Mouse (Mus musculus) kidney, postnatal 36 days (tissue): ENCODE measurements around the gene Dnaic1.

Source experiments
- DNase-seq, 2 experiments: peaks; one replicate each; pipeline ENCODE4 v3.0.0; 2021 to 2022; ENCODE audit warnings: mixed read lengths in 2 of 2

Dnaic1 gene

GRCm38 (mm10) chr4:41569411-41569885 lies at the start of gene Dnaic1, which contains the start of gene Fam219a:
Gene Dnaic1, plus strand, starts transcription at chr4:41569775.
Gene Fam219a, minus strand, starts transcription at chr4:41569538.
- DNase-seq: peak; percentile 99

DNA sequence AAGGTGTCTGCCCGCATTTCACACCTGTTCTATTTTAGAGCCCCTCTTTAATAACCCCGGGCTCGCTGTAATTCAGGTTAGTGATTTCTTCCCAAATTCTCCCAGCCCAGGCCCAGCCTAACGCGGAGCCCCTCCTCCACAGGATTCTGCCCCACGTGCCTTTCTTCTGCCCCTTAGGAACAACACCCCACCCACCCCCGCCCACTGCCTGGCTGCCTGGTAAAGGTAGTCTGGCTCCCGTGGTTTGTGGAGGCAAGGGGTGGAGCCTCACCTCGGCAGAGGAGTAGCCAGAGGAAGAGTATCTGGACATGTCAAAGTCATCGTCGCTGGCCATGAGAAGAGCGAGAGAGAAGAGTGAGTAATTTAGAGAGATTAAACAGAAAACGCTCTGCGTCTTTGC lies 48.9 kb upstream of the Dnaic1 start:
- DNase-seq: no peak

GRCm38 (mm10) chr4:41522136-41522535 lies 47.4 kb upstream of the Dnaic1 start:
- no peak for DNase-seq

GRCm38 (mm10) chr4:41522788-41523187 lies 46.8 kb upstream of the Dnaic1 start:
- DNase-seq: peak; percentile 54 to 73

DNA sequence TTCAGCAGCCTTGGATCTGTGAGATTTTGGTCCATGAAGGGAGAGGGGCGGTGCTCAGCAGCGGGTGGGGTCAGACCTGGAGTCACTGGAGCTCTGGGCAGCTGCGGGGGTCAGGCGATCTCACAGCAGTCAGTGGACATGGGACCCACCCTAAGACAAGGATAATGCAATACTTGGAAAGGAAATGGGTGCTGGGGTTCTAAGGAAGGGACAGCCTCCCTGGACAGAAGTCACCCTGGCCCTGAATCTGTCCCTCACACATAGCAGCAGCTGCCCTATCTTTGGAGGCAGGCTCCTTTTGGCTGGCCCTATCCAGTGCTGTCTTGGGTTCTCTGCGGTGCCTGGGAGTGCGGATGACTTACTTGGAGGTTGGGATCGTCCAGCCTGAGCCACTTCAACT lies 45.7 kb upstream of the Dnaic1 start:
- DNase-seq: no peak

- no peak for DNase-seq
Observed at GRCm38 (mm10) chr4:41524829-41525228, 44.7 kb upstream of the Dnaic1 start.

- DNase-seq: no peak
Observed at GRCm38 (mm10) chr4:41526553-41526952, 43.0 kb upstream of the Dnaic1 start.

DNA sequence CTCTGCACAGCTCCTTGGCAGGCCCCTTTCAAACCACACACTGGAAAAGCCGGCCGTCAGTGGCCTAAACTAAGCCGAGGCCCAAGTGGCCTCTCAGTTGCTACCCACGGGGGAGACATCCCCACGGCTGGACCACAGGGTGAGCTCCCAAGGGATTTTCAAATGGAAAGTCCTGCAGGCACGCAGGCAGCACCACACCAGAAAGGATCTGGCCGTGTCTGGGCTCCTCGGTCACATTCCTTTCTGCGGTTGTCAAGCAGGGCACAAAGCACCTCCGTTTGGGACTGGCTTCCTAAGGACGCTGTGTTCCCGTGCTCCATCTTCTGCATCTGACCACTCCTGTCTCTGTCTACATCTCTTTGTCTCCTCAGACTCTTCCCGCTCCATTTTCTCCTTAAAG lies 42.5 kb upstream of the Dnaic1 start:
- no peak for DNase-seq

DNA sequence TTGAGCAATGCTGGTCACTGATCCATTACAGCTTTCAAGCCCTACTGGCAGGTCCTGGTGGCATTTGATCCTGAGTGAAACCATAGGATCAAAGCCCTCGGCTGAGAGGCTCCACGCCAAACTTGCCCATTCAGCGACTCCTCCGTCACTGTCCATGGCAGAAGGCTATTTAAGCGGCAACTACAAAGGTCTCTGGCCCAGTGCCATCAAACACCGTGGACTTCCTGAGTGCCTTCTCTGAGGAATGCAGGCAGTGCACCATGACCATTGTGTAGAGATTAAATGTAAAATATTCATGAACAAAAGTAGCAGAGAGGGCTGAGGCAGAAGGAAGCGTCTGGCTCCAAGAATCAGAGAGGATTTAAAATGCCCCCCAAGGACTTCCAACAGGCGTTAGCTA lies 41.6 kb upstream of the Dnaic1 start:
- DNase-seq: peak; percentile 89 to 90

DNA sequence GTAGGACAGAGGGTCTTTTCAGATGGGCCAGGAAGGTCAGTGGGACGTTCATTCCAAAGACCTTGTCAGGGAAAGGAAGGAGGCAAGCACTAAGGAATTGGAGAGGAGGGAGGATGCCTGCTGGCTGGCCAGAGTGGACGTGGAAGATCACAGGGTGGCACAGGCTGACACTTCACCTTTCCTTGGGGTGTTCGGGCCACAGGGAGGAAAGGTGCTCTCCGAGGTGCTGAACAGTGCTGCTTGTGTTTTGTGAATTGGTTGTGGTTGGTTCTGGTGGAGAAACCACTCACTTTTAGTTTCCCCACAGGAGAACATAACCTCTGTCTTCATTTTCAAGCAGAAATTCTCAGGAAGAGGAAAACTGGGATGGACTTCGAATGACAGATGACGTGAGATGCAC lies 37.2 kb upstream of the Dnaic1 start:
- DNase-seq: peak in 1 of 2 experiments; percentile 74

DNA sequence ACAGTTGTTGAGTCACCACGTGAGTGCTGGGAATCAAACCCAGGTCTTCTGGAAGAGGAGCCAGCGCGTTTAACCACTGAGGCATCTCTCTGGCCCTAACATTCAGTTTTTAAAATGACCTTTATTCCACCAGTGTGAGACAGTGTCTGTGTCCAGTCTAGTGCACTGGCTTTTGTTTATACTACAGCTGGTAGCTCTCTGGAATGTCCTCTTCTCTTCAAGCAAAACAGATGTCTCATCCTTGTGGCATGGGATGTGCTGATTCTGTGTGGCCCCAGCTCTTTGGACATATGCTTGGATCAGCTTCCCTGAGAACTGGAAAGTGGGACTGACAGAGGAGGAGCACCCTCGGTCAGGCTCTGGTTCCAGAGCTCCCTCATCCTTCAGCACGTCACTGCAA lies 34.7 kb upstream of the Dnaic1 start:
- no peak for DNase-seq

GRCm38 (mm10) chr4:41542136-41542535 lies 27.4 kb upstream of the Dnaic1 start:
- no peak for DNase-seq

GRCm38 (mm10) chr4:41545985-41546384 lies 23.6 kb upstream of the Dnaic1 start:
- DNase-seq: peak in 1 of 2 experiments; percentile 65

- DNase-seq: no peak
Observed at GRCm38 (mm10) chr4:41547086-41547485, 22.5 kb upstream of the Dnaic1 start.

DNA sequence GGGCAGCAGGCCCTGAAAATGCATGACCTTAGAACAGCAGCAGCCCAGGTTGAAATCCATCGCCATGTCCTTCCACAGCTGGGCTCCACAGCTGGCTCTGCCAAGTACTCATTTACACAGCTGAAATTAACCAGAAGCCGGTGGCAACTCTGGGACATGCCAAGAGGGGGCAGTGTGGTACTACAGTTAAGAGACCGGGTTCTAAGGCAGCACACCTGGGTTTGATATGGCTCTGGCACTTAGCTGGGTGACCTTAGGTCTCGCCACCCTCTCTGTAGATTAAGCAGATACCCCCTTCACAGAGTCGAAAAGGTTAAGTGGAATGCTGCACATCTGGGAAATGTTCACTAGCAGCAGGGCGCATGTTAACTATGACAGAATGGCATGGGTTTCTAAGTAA lies 17.0 kb upstream of the Dnaic1 start:
- peak; percentile 85 to 91 for DNase-seq

DNA sequence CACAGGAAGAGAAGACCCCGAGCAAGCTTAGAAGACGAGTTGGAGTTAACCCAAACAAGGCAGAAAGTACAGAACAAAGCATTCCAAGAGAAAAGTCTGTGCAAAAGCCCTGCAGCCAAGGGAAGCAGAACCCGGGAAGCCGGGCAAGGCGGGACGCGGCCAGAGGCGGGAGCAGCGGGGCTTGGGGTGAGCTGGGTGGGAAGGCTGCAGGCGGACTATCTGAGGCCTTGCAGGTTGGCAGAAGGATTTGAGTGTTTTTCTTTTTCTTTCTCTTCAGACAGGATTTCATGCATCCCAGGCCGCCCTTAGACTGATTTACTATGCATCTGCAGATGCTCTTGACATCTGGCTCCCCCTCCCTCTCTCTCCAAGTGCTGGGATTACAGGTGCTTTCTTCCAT lies 16.5 kb upstream of the Dnaic1 start:
- DNase-seq: no peak

DNA sequence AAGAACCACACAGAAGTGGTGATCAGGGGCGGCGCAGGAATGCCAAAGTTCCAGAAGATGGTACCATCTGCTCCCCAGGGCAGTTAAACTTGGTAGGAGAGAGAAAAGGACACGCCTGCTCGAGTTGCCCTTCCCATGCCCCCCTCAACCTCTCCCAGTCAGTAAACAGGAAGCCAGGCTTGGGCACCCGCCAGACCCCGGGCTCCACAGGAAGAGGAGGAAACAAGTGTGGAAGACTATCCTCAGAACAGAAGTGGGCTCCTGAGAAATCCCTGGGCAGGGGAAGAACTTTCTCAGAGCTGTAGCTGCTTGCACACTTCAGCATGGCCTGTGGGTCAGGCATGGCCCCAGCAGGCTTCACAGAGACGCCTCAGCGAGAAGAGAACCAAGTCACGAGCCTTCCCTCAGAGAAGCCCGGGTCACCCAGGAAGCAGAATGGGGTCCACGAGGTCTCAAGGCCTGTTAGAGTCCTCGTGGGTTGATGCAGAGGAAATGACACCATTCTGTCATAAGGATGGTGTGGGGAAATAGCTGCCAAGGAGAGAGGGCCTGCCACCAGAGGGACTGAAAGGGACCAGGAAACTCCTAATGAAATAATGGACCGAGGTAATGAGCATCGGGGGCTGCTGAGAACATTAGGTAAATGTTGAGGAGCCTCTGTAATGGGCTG lies 14.4 kb upstream of the Dnaic1 start:
- peak; percentile 85 to 90 for DNase-seq

- DNase-seq: no peak
Observed at GRCm38 (mm10) chr4:41556311-41556953, 13.1 kb upstream of the Dnaic1 start.

DNA sequence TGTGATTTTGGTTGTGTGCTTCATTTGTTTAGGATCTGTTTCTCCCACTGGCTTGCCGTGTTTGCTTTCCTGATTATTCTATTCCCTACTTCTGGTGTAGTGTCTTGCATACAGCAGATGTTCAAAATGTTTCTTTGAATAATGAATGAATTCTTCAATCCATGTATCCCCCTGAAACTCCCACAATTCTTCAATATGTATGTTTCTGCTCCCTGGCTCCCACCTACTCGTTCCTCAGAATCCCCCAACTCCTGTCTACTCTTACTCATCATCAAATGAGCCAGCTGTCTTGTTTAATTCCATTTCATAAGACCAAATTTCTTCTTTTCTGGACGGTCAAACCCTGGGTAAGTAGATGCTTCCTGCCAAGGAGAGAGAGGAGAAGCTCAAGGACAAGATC lies 12.5 kb upstream of the Dnaic1 start:
- DNase-seq: no peak

DNA sequence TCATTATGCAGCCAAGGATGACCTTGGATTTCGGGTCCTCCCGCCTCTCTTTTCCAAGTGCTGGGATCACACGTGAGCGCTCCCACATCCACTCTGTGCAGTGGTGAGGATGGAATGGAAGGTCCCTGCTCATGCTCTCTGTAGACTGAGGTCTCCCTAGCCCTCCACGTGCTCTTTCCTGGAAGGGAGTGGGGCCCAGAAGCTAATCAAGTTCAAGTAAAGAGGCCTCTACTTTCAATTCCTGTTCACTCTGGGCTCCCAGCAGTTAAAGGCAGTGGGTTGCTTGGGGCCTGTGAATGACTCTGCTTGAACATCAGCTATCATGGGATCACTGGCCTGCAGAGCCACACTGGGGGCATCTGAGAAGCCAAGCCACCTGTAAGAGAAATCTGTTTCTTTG lies 6.3 kb upstream of the Dnaic1 start:
- no peak for DNase-seq

- no peak for DNase-seq
Observed at GRCm38 (mm10) chr4:41566123-41566522, 3.5 kb upstream of the Dnaic1 start.

GRCm38 (mm10) chr4:41568239-41568638 lies 1.3 kb upstream of the Dnaic1 start:
- peak; percentile 60 for DNase-seq

GRCm38 (mm10) chr4:41568682-41569410 lies 729 bp upstream of the Dnaic1 start:
- DNase-seq: peak in 1 of 2 experiments; percentile 63

- peak in 1 of 2 experiments; percentile 57 for DNase-seq
Observed at GRCm38 (mm10) chr4:41571490-41571889, 1.9 kb downstream of the Dnaic1 start.
